In genomic region chr5:41534598-41534997, GRCm38 (mm10) we compare ENCODE assay signal across 12 mouse cellular contexts.
DNase-seq lines count a peak whose midpoint lies in the region; ATAC-seq lines count a peak whose summit lies in the region.
"Had no signal": no experiment of that assay in that cellular context is flagged by ENCODE, and none has a peak within 500 bp of the region (broad histone marks: within the 10 kb centered on the region; RNA-seq: fewer than 3 reads in every experiment).

No protein-coding gene starts in this region.

- no peak overlapping the region for H3K9ac ChIP-seq in kidney, embryonic 14.5 days (ENCODE audit: low read depth, low read length)
- H3K9ac ChIP-seq in neural tube, embryonic 14.5 days (replicated peaks; ENCODE audit: low read depth, low read length), result no peak overlapping the region
- H3K9ac ChIP-seq: liver, postnatal 0 days; neural tube, embryonic 13.5 days had no signal

- H3K9me3 ChIP-seq in kidney, embryonic 14.5 days (ENCODE audit: control insufficient read depth, low read length), result no peaks in the 10 kb centered on the region
- no peaks in the 10 kb centered on the region for H3K9me3 ChIP-seq in neural tube, embryonic 14.5 days (ENCODE audit: control insufficient read depth, low read length)
- H3K9me3 ChIP-seq: neural tube, embryonic 13.5 days had no signal

- H3K27me3 ChIP-seq in kidney, embryonic 14.5 days (ENCODE audit: control insufficient read depth, insufficient read depth, low read length), result no peaks in the 10 kb centered on the region
- no peaks in the 10 kb centered on the region for H3K27me3 ChIP-seq in neural tube, embryonic 14.5 days (ENCODE audit: control insufficient read depth, insufficient read depth, low read length)
- H3K27me3 ChIP-seq: megakaryocyte, embryonic 14.5 days; neural tube, embryonic 13.5 days had no signal

- 75% methylated on average over 2 of the region's 2 CpGs for WGBS in kidney, embryonic 14.5 days
- WGBS in neural tube, embryonic 14.5 days, result 81% methylated on average over 2 of the region's 2 CpGs

- no peak for ATAC-seq in kidney, embryonic 14.5 days (ENCODE audit: low FRiP score, low TSS enrichment)
- peak; percentile 24; the same call in 1 of the 2 replicates for ATAC-seq in neural tube, embryonic 14.5 days (ENCODE audit: low read depth)
- ATAC-seq: liver, postnatal 0 days had no signal

- DNase-seq in cerebellum, postnatal 14 days, result peak; percentile 67 to 74
- no peak for DNase-seq in cerebellum, adult 11-12 months
- peak; percentile 20 for DNase-seq in kidney, adult 11 months
- no peak for DNase-seq in neural tube, embryonic 10.5 days (ENCODE audit: extremely low spot score, low spot score)
- no peak for DNase-seq in c-Kit-positive CD71-positive TER-119-positive erythroid progenitor cells, embryonic 14.5 days (ENCODE audit: low spot score)
- no peak for DNase-seq in T-cell, adult 2 months (ENCODE audit: low spot score)
- DNase-seq: heart, postnatal 4 days; liver, postnatal 0 days had no signal

- H3K4me3 ChIP-seq in kidney, embryonic 14.5 days (ENCODE audit: low read length), result no peak overlapping the region
- H3K4me3 ChIP-seq in neural tube, embryonic 14.5 days (ENCODE audit: low read depth, low read length), result no peak overlapping the region
- H3K4me3 ChIP-seq: megakaryocyte, embryonic 14.5 days; neural tube, embryonic 13.5 days had no signal

- H3K36me3 ChIP-seq in kidney, embryonic 14.5 days (ENCODE audit: control insufficient read depth, insufficient read depth, low read length), result no peaks in the 10 kb centered on the region
- H3K36me3 ChIP-seq in neural tube, embryonic 14.5 days (ENCODE audit: control insufficient read depth, insufficient read depth, low read length), result no peaks in the 10 kb centered on the region
- H3K36me3 ChIP-seq: neural tube, embryonic 13.5 days had no signal

- H3K4me1 ChIP-seq in kidney, embryonic 14.5 days (ENCODE audit: control insufficient read depth, insufficient read depth, low read length), result no peaks in the 10 kb centered on the region
- H3K4me1 ChIP-seq in neural tube, embryonic 14.5 days (ENCODE audit: control insufficient read depth, insufficient read depth, low read length), result no peaks in the 10 kb centered on the region
- H3K4me1 ChIP-seq: megakaryocyte, embryonic 14.5 days; neural tube, embryonic 13.5 days had no signal

- H3K4me2 ChIP-seq in kidney, embryonic 14.5 days (replicated peaks; ENCODE audit: low read depth, low read length), result no peak overlapping the region
- no peak overlapping the region for H3K4me2 ChIP-seq in neural tube, embryonic 14.5 days (ENCODE audit: low read depth, low read length)
- H3K4me2 ChIP-seq: neural tube, embryonic 13.5 days had no signal

- no peak overlapping the region for H3K27ac ChIP-seq in kidney, embryonic 14.5 days (ENCODE audit: low read depth, low read length)
- no peak overlapping the region; the same call in 1 of the 2 replicates for H3K27ac ChIP-seq in neural tube, embryonic 14.5 days (ENCODE audit: low read depth, low read length)
- H3K27ac ChIP-seq: neural tube, embryonic 13.5 days had no signal

Comparison
In these comparisons a context has a peak if more than half of its experiments do, and no peak if none do; other contexts are left out.
1. DNase-seq: peak in cerebellum, postnatal 14 days (2 of 2) and kidney, adult 11 months (single experiment); none in cerebellum, adult 11-12 months (single experiment), neural tube, embryonic 10.5 days (single experiment), c-Kit-positive CD71-positive TER-119-positive erythroid progenitor cells, embryonic 14.5 days (single experiment) and T-cell, adult 2 months (single experiment).